Mouse (Mus musculus) v-Abl transformed pro-B cells (cell line): ENCODE data around the gene Crtc3.

Experiments
- in situ Hi-C, 2 experiments: fragments of 400-800 bp; cut with MboI; formaldehyde crosslinking; loops; one replicate each; pipeline ENCODE4 v1.15.1; 2025; ENCODE audit not compliant: unreplicated experiment in 2 of 2

Crtc3 gene

GRCm38 (mm10) chr7:80576626-80577025 lies 112.1 kb downstream of the Crtc3 start:
- in situ Hi-C loops, result loop anchor here in 1 of 2 experiments (25.0 kb wide), 1 partner anchor 439 kb away; no protein-coding TSS in a partner anchor

- in situ Hi-C loops, result loop anchor here in 1 of 2 experiments (25.0 kb wide), 1 partner anchor 438 kb away; no protein-coding TSS in a partner anchor
These were observed 112.9 kb downstream of the Crtc3 start for GRCm38 (mm10) chr7:80575750-80576149.

- in situ Hi-C loops, result loop anchor here in 1 of 2 experiments (25.0 kb wide), 1 partner anchor 786 kb away; the partner anchor contains the start of gene Mesp1
These were observed 115.6 kb downstream of the Crtc3 start for GRCm38 (mm10) chr7:80573076-80573475.

- in situ Hi-C loops, result loop anchor here (10.0 to 25.0 kb wide), 2 partner anchors 773 to 781 kb away; partner anchors contain the start of gene Mesp1 (in 2 of the 2)
These were observed 120.7 kb downstream of the Crtc3 start for GRCm38 (mm10) chr7:80567982-80568381.

- in situ Hi-C loops, result loop anchor here (10.0 to 25.0 kb wide), 2 partner anchors 767 to 775 kb away; partner anchors contain the start of gene Mesp1 (in 2 of the 2)
These were observed 126.7 kb downstream of the Crtc3 start for GRCm38 (mm10) chr7:80561931-80562330.

GRCm38 (mm10) chr7:80561271-80561670 lies 127.4 kb downstream of the Crtc3 start:
- in situ Hi-C loops, result loop anchor here (10.0 to 25.0 kb wide), 2 partner anchors 766 to 774 kb away; partner anchors contain the start of gene Mesp1 (in 2 of the 2)

GRCm38 (mm10) chr7:80558572-80558971 lies 130.1 kb downstream of the Crtc3 start:
- in situ Hi-C loops, result loop anchor here (10.0 to 25.0 kb wide), 3 partner anchors 164 to 771 kb away; partner anchors contain the start of genes Fes (in 1 of the 2) and Mesp1 (in 1 of the 2)

GRCm38 (mm10) chr7:80558101-80558500 lies 130.6 kb downstream of the Crtc3 start:
- in situ Hi-C loops, result loop anchor here (10.0 to 25.0 kb wide), 3 partner anchors 163 to 771 kb away; partner anchors contain the start of genes Fes (in 1 of the 2) and Mesp1 (in 1 of the 2)

GRCm38 (mm10) chr7:80557161-80557560 lies 131.5 kb downstream of the Crtc3 start:
- in situ Hi-C loops, result loop anchor here (10.0 to 25.0 kb wide), 3 partner anchors 162 to 770 kb away; partner anchors contain the start of genes Fes (in 1 of the 2) and Mesp1 (in 1 of the 2)

GRCm38 (mm10) chr7:80556166-80556565 lies 132.5 kb downstream of the Crtc3 start:
- in situ Hi-C loops, result loop anchor here (10.0 to 25.0 kb wide), 3 partner anchors 161 to 769 kb away; partner anchors contain the start of genes Fes (in 1 of the 2) and Mesp1 (in 1 of the 2)

GRCm38 (mm10) chr7:80555146-80555545 lies 133.5 kb downstream of the Crtc3 start:
- in situ Hi-C loops, result loop anchor here (10.0 to 25.0 kb wide), 3 partner anchors 160 to 768 kb away; partner anchors contain the start of genes Fes (in 1 of the 2) and Mesp1 (in 1 of the 2)

- in situ Hi-C loops, result loop anchor here (10.0 to 25.0 kb wide), 3 partner anchors 160 to 767 kb away; partner anchors contain the start of genes Fes (in 1 of the 2) and Mesp1 (in 1 of the 2)
These were observed 134.3 kb downstream of the Crtc3 start for GRCm38 (mm10) chr7:80554180-80555021.

- in situ Hi-C loops, result no loop called here
These were observed 140.0 kb downstream of the Crtc3 start for GRCm38 (mm10) chr7:80548513-80549260.

- in situ Hi-C loops, result no loop called here
These were observed 146.4 kb downstream of the Crtc3 start for GRCm38 (mm10) chr7:80542139-80542831.

GRCm38 (mm10) chr7:80539581-80539980 lies 149.1 kb downstream of the Crtc3 start:
- in situ Hi-C loops, result no loop called here
